Mouse (Mus musculus) embryo, embryonic 11.5 days (tissue): ENCODE measurements around the gene Phf24.
"Not testable (repeated sequence)": the region's sequence is repeated elsewhere in the genome, so short reads cannot be mapped to it uniquely, and the experiment has no call there.

Experiments used
- DNase-seq: peaks from one replicate; pipeline ENCODE4 v3.0.0-alpha.2; 2012; ENCODE audit warnings: low read depth, low spot score

The Phf24 gene

GRCm38 (mm10) chr4:42950065-42950558, 33.7 kb downstream of the Phf24 start:
- peak; percentile 79 for DNase-seq

GRCm38 (mm10) chr4:42951206-42952195, 35.0 kb downstream of the Phf24 start:
- DNase-seq = no peak

GRCm38 (mm10) chr4:42952563-42952962, 36.1 kb downstream of the Phf24 start:
- DNase-seq = no peak

- no peak for DNase-seq
Observed at GRCm38 (mm10) chr4:42953435-42954094, 37.1 kb downstream of the Phf24 start.

- DNase-seq = peak; percentile 50
Observed at GRCm38 (mm10) chr4:42954297-42954696, 37.8 kb downstream of the Phf24 start.

GRCm38 (mm10) chr4:42955200-42955599, 38.7 kb downstream of the Phf24 start:
- DNase-seq = no peak

GRCm38 (mm10) chr4:42956581-42956980, 40.1 kb downstream of the Phf24 start:
- DNase-seq = no peak

GRCm38 (mm10) chr4:42957306-42957705, 40.8 kb downstream of the Phf24 start:
- no peak for DNase-seq

GRCm38 (mm10) chr4:42957979-42958378, 41.5 kb downstream of the Phf24 start:
- DNase-seq = no peak

GRCm38 (mm10) chr4:42958942-42959341, 42.5 kb downstream of the Phf24 start:
- DNase-seq = no peak

GRCm38 (mm10) chr4:42959382-42959781, 42.9 kb downstream of the Phf24 start:
- no peak for DNase-seq

GRCm38 (mm10) chr4:42961592-42961991, 45.1 kb downstream of the Phf24 start:
- DNase-seq = peak; percentile 30

GRCm38 (mm10) chr4:42963480-42963879, 47.0 kb downstream of the Phf24 start:
- DNase-seq = no peak

GRCm38 (mm10) chr4:42965039-42965719, 48.7 kb downstream of the Phf24 start:
- peak; percentile 60 for DNase-seq

GRCm38 (mm10) chr4:42969304-42969703, 52.8 kb downstream of the Phf24 start, which contains the start of gene 1700022I11Rik:
1700022I11Rik (plus strand) TSS chr4:42969604.
- no peak for DNase-seq

GRCm38 (mm10) chr4:42972952-42973351, 56.5 kb downstream of the Phf24 start:
- no peak for DNase-seq

- DNase-seq = no peak
Observed at GRCm38 (mm10) chr4:42973868-42974267, 57.4 kb downstream of the Phf24 start.

GRCm38 (mm10) chr4:42978062-42978461, 61.6 kb downstream of the Phf24 start:
- DNase-seq = no peak

GRCm38 (mm10) chr4:42980467-42980866, 64.0 kb downstream of the Phf24 start:
- DNase-seq = not testable (repeated sequence)

- DNase-seq = no peak
Observed at GRCm38 (mm10) chr4:42988296-42988695, 71.8 kb downstream of the Phf24 start.
